Mouse (Mus musculus): ENCODE data around the gene Hoxa5. TPM values are rescaled to one million over a fixed set of nuclear protein-coding genes. Genes with fewer than 3 reads are reported as not detected.

Hoxa5 gene
- total and polyA plus RNA-seq, 2 experiments from 2014 or later: 81.7 to 108 TPM

DNA sequence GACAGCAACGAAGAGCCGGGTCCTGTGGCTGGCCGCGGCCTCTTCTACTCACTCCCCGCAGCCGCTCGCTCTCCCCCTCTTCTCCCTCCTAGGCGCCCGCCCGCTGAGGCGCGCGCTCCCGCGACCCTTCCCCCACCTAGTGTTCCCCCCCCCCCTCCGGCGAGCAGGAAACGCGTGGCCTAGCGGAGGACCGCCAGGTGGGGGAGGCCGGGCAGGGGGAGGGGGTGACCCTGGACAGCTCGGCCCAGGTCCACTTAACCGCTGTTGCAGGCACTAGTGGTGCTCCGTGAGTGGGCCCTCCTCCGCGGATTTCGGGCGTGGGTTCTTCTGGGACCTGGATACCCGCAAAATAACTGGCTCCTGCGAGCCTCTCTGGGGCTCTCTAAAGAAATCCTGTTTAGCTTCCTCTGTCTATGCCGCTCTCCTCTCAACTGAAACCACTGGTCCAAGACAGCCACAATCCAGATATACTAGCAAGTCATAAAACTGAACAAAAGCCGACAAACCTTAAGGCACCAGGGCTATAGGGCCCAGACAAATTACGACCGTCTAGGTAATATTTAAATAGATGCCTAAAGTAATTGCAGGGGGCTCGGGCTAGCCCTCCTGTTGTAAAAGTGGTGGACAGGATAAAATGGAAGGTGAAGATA lies 26.3 kb upstream of the Hoxa5 start, which contains the start of gene Hoxa9:
TSS of gene Hoxa9 (minus strand) at position 574 of the 650 bp plus-strand sequence.
- Histone ChIP-seq H3K27ac (no peak within 1 kb of the TSS), H3K36me3 (ENCODE audit: insufficient read depth, low read length) (no peaks in the 10 kb centered on the region), H3K27me3 (ENCODE audit: insufficient read depth, low read length) (peaks cover 94% of the 10 kb centered on the region), H3K4me3 (ENCODE audit: low read length) (no peak within 1 kb of the TSS), H3K9ac (replicated peaks; ENCODE audit: low read length) (no peak within 1 kb of the TSS), H3K9me3 (ENCODE audit: low read length) (no peaks in the 10 kb centered on the region), H3K4me2 (ENCODE audit: low read depth, low read length) (no peak within 1 kb of the TSS), H3K4me1 (ENCODE audit: insufficient read depth, low read length) (no peaks in the 10 kb centered on the region)
- no peak for TF ChIP-seq CTCF (IDR thresholded peaks at IDR 0.05; ENCODE audit: low read depth)
- WGBS: under 1% methylated on average over 23 of the region's 36 CpGs
- ATAC-seq (no peak), DNase-seq (ENCODE audit: low spot score) (no peak)

DNA sequence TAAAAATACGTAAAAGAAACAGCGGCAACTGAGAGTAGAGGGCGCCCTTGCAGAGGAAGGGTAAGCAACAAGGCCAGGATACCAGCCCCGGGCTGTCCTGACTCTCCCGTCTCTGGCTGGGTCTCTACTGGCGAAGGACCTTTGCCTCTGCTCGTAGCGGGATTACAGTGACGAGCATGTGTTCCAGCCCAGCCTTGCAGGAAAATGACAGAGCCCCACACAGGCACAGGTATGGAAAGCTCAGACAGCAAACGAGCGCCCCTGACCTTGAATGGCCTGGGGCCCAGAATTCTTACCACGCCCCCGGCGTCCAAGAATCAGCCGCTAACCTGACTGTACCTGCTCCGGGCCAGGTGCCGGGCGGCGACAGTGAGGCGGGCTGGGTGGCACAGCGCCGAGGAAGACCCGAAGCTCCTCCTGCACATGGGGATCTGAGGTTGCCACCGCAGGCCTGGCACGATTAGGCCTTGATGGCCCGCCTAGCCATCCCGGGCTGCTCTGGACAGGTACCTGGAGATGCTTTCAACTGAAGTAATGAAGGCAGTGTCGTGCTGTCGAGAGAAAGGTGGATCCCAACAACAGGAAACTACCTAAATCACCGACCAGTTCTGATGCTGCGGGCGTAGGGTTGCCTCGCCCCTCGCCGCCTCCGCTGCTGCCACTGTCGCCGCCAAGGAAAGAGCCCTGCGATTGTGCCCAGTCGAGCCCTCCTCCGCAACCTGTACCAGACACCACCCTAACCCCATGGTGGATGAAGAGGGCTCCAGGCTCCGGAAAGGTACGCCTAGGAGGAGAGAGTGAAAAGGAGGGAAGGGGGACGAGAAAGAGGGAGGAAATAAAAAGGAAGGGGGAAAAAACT lies 25.4 kb upstream of the Hoxa5 start:
- TF ChIP-seq CTCF (IDR thresholded peaks at IDR 0.05; ENCODE audit: low read depth): no peak; the same call in 1 of the 2 replicates
- H3K4me1 ChIP-seq (ENCODE audit: insufficient read depth, low read length): no peaks in the 10 kb centered on the region
- H3K9me3 ChIP-seq (ENCODE audit: low read length): no peaks in the 10 kb centered on the region
- ATAC-seq: no peak
- no peak for DNase-seq (ENCODE audit: low spot score)
- no peak overlapping the region for H3K4me2 ChIP-seq (ENCODE audit: low read depth, low read length)
- no peak overlapping the region for H3K4me3 ChIP-seq (ENCODE audit: low read length)
- H3K36me3 ChIP-seq (ENCODE audit: insufficient read depth, low read length): no peaks in the 10 kb centered on the region
- no peak overlapping the region for H3K9ac ChIP-seq (replicated peaks; ENCODE audit: low read length)
- H3K27ac ChIP-seq: no peak overlapping the region
- 1% methylated on average over 44 of the region's 44 CpGs for WGBS
- peaks cover 94% of the 10 kb centered on the region for H3K27me3 ChIP-seq (ENCODE audit: insufficient read depth, low read length)

DNA sequence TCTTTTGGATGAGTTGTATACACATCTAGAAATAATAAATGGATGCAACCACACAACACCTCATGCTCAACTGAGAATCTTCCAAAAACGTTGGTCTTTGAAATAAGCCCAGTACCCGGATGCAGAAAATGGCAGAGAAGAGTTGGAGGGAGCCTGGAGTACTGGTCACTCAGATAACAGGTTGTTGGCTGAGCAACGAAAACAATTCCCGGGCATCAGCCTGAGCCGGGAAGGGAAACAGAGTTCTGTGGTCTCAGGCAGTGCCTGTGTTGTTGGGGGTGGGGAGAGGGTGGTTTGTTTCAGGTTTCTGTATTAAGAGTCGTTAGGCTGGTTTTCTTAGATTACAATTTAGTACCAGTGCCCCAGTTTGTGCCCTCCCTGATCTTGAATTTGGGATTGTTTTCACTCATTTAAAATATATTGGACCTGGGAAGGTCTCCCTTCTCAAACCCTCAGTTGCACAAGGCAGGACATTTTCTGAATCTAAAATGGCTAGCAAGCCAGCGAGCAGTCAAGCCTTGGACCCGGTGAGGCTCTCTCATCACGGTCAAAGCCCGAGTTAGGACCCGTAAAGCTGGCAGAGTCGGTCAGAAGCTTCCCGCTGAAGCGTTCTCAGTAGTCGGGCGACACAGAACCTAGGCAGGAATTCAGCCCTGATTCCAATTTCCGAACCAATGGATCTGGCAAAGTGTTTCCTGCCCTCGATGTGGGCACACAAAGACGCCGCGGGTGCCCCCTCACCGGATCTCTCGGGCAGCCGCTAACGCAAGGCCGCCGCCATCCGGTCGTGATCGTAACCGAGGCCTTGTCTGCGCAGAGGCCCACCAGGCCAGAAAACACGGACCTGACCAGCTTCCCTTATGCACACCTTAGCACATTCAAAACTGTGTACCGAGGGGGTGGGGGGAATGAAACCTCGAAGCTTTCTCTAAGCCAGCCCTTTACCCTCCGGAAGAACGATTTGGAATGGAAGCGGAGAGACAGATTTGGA lies 24.4 kb upstream of the Hoxa5 start:
- DNase-seq (ENCODE audit: low spot score): no peak

DNA sequence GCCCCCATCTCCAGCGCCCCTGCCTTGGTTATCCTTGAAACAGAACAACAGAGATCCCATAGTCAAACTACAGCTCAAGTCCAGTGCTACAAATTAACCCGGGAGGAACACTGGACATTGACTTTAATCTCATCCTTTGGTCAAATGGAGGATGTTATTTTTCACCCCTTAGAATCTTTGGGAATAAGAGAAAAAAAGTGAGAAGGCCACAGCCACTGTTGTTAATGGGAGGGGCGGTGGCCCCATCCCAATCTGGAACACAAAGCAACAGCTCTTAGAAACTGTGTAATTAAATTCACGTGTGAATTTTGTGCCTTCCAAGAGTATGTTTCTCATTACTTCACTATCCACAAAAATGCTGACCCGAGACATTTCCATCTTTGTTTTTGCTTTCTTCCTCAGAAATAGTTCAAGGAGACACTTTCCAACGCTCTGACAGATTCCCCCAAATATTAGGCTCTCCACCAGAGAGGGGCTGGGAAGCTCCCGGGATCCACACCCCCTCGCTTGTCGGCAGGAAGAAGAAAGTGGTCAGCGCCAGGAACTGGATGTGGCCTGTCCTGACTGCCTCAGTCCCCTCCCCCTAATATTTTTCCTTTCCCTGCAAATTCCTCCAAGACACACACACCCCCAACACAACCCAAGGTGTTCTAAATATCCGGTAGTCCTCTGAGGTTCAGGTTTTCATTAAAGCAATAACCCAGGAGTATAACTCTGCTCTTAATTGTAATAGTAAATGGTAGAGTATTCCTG lies 23.3 kb upstream of the Hoxa5 start:
- peaks cover 94% of the 10 kb centered on the region for H3K27me3 ChIP-seq (ENCODE audit: insufficient read depth, low read length)
- H3K36me3 ChIP-seq (ENCODE audit: insufficient read depth, low read length): no peaks in the 10 kb centered on the region
- ATAC-seq: no peak
- H3K4me3 ChIP-seq (ENCODE audit: low read length): no peak overlapping the region
- DNase-seq (ENCODE audit: low spot score): no peak
- H3K4me1 ChIP-seq (ENCODE audit: insufficient read depth, low read length): no peaks in the 10 kb centered on the region
- no peak overlapping the region for H3K4me2 ChIP-seq (ENCODE audit: low read depth, low read length)
- H3K9ac ChIP-seq (replicated peaks; ENCODE audit: low read length): no peak overlapping the region
- no peaks in the 10 kb centered on the region for H3K9me3 ChIP-seq (ENCODE audit: low read length)
- H3K27ac ChIP-seq: no peak overlapping the region
- no peak for TF ChIP-seq CTCF (IDR thresholded peaks at IDR 0.05; ENCODE audit: low read depth)
- 6% methylated on average over 11 of the region's 11 CpGs for WGBS

More for the DNA sequence above, 24.4 kb upstream of the Hoxa5 start:
- TF ChIP-seq CTCF (IDR thresholded peaks at IDR 0.05; ENCODE audit: low read depth): no peak; the same call in 1 of the 2 replicates
- no peak overlapping the region for H3K4me2 ChIP-seq (ENCODE audit: low read depth, low read length)
- no peaks in the 10 kb centered on the region for H3K9me3 ChIP-seq (ENCODE audit: low read length)
- no peaks in the 10 kb centered on the region for H3K4me1 ChIP-seq (ENCODE audit: insufficient read depth, low read length)
- peaks cover 94% of the 10 kb centered on the region for H3K27me3 ChIP-seq (ENCODE audit: insufficient read depth, low read length)
- H3K27ac ChIP-seq: no peak overlapping the region
- no peak for ATAC-seq
- no peak overlapping the region for H3K4me3 ChIP-seq (ENCODE audit: low read length)
- H3K9ac ChIP-seq (replicated peaks; ENCODE audit: low read length): no peak overlapping the region
- WGBS: 2% methylated on average over 38 of the region's 38 CpGs
- H3K36me3 ChIP-seq (ENCODE audit: insufficient read depth, low read length): no peaks in the 10 kb centered on the region

DNA sequence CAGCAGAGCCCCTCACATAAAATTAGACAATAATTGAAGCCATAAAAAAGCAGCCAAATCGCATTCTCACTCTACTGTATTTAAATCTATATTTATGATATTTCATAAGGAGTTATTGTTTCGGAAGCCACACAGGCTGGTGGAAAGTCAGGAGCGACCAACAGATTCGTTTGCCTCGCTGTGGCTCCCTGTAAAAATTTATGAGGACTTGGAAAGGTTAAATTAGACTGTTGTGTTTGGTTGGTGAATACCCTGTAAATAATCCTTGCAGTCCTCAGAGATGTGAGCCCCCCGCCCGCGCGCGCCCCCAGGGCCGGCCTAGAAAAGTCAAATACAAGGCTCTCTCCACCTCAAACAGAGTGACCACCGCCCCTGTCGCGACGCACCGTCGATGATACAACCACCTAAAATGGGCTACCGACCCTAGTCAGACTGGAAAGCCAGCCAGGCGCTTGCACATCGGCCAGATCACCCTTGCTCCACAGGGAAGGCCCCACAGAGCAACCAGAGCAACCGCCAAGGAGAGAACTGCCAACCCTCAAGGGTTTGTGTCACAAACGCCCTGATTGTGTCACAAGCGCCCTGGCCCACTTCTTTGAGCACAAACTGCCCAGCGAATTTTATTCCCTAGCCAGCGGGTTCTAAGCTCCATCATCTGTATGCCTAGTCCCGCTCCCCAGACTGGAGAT lies 22.3 kb upstream of the Hoxa5 start:
- peaks cover 94% of the 10 kb centered on the region for H3K27me3 ChIP-seq (ENCODE audit: insufficient read depth, low read length)
- no peak overlapping the region for H3K9ac ChIP-seq (replicated peaks; ENCODE audit: low read length)
- H3K4me3 ChIP-seq (ENCODE audit: low read length): no peak overlapping the region
- H3K36me3 ChIP-seq (ENCODE audit: insufficient read depth, low read length): no peaks in the 10 kb centered on the region
- no peak overlapping the region for H3K4me2 ChIP-seq (ENCODE audit: low read depth, low read length)
- no peak for TF ChIP-seq CTCF (IDR thresholded peaks at IDR 0.05; ENCODE audit: low read depth)
- H3K27ac ChIP-seq: no peak overlapping the region
- WGBS: 4% methylated on average over 26 of the region's 26 CpGs
- DNase-seq (ENCODE audit: low spot score): no peak
- H3K4me1 ChIP-seq (ENCODE audit: insufficient read depth, low read length): no peaks in the 10 kb centered on the region
- no peak for ATAC-seq
- H3K9me3 ChIP-seq (ENCODE audit: low read length): no peaks in the 10 kb centered on the region
